Mouse (Mus musculus): ENCODE results near the gene Tirap.
"Not testable (repeated sequence)": the region's sequence is repeated elsewhere in the genome, so short reads cannot be mapped to it uniquely, and the experiment has no call there.

DNA sequence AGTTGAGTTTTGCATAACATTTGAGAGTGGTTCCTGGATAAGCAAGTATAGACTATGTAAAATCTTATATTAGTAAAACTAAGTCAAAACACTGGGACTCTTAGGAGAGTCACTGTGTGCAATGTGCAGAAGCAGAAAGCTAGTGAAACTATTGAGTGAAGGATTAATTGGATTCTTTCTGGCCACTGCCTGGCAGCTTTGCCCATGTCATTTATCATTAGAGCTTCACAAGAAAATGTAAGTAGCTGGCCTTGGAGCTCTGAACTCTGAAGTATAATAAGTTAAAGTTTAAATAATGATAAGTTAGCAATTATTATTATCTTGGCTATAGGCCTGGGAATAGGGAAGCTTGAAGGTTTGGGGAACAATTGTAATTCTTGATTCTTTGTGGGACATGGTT lies 51.3 kb downstream of the Tirap start:
- TF ChIP-seq CTCF (IDR thresholded peaks at IDR 0.05; ENCODE audit: control insufficient read depth, insufficient read depth, insufficient read length); MAX (IDR thresholded peaks at IDR 0.05); USF1 (IDR thresholded peaks at IDR 0.05; ENCODE audit: low read depth); MYOG (IDR thresholded peaks at IDR 0.05; ENCODE audit: control insufficient read depth, extremely low read depth, insufficient read length); MYOD1 (IDR thresholded peaks at IDR 0.05; ENCODE audit: control insufficient read depth, insufficient read length, low read depth); CEBPB (IDR thresholded peaks at IDR 0.05; ENCODE audit: low read depth); FOSL1 (IDR thresholded peaks at IDR 0.05; ENCODE audit: insufficient read depth, low read length, poor library complexity, severe bottlenecking): not testable (repeated sequence)

Measured in C2C12 (cell line).